Mouse (Mus musculus): ENCODE results near the gene Astn2.

DNA sequence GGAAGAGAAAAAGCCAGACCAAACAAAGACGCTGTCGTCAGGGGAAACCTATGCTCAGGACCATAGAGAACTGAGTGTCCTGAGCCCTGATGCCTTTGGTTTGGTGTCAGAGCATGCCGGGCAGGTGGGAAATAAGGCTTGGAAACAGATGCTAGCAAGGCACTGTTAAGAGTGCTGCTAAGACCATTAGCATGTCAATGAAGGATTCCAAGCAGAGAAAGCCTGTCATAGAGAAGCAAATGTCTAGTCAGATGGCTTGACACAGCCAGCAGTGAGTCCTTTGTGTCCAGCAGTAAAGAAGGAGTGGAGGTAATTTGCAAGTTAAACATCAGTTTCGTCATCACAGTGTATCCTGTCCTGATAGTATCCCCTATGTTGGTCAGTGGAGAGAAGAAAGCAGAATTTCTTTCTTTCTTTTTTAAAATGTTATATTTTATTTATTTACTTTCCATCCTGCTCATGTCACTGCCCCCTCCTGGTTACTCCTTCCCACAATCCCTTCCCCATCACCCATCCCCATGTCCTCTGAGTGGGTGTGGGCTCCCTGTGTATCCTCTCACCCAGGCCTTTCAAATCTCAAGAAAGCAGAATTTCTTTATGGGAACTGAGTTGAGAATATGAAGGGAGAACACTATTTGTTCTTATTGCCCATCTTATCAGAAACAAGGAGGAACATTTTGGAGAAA lies 73.7 kb downstream of the Astn2 start:
- TF ChIP-seq CTCF (IDR thresholded peaks at IDR 0.05; ENCODE audit: control insufficient read depth, insufficient read depth, insufficient read length) (no peak), MYOD1 (IDR thresholded peaks at IDR 0.05; ENCODE audit: control insufficient read depth, insufficient read length, low read depth) (no peak), MAX (IDR thresholded peaks at IDR 0.05) (no peak), CEBPB (IDR thresholded peaks at IDR 0.05; ENCODE audit: low read depth) (no peak), USF1 (IDR thresholded peaks at IDR 0.05; ENCODE audit: low read depth) (no peak), MYOG (IDR thresholded peaks at IDR 0.05; ENCODE audit: control insufficient read depth, extremely low read depth, insufficient read length) (no peak), FOSL1 (IDR thresholded peaks at IDR 0.05; ENCODE audit: insufficient read depth, low read length, poor library complexity, severe bottlenecking) (no peak)
